Mouse (Mus musculus) testis, adult 2 months (tissue): Measurements from ENCODE around the gene Slc16a13. TPM values are rescaled to one million over a fixed set of nuclear protein-coding genes. Genes with fewer than 3 reads are reported as not detected.
A peak's percentile ranks its signal among the peaks of the same experiment; 100 is the strongest.

Source experiments
- H3K27ac ChIP-seq: fragments of 200-500 bp; 2 replicates; pipeline ENCODE4 v1.5.1; 2012; ENCODE audit warnings: low read depth, low read length; ENCODE audit not compliant: control insufficient read depth, insufficient read depth
- H3K27me3 ChIP-seq: fragments of 200-500 bp; 2 replicates; pipeline ENCODE4 v1.6.1; 2012; ENCODE audit warnings: mild to moderate bottlenecking, low read length, moderate library complexity; ENCODE audit not compliant: control insufficient read depth, insufficient read depth
- H3K36me3 ChIP-seq: fragments of 200-500 bp; 2 replicates; pipeline ENCODE4 v1.6.1; 2012; ENCODE audit warnings: mild to moderate bottlenecking, low read length; ENCODE audit not compliant: control insufficient read depth, insufficient read depth
- H3K4me1 ChIP-seq: fragments of 200-500 bp; 2 replicates; pipeline ENCODE4 v1.6.1; 2012; ENCODE audit warnings: low read length; ENCODE audit not compliant: control insufficient read depth, insufficient read depth
- H3K4me3 ChIP-seq: fragments of 200-500 bp; 2 replicates; pipeline ENCODE4 v1.5.1; 2012; ENCODE audit warnings: low read depth, mild to moderate bottlenecking, low read length, moderate library complexity, mixed read lengths; ENCODE audit not compliant: control insufficient read depth
- CTCF ChIP-seq: fragments of 200-500 bp; IDR thresholded peaks from 2 replicates; pipeline ENCODE4 v1.5.1; 2012; ENCODE audit warnings: low read depth, mild to moderate bottlenecking, inconsistent platforms, low read length, moderate library complexity; ENCODE audit not compliant: control insufficient read depth, insufficient read depth, insufficient replicate concordance
- POLR2A ChIP-seq: fragments of 200-500 bp; IDR thresholded peaks from 2 replicates; pipeline ENCODE4 v1.6.1; 2012; ENCODE audit warnings: low read depth, mild to moderate bottlenecking, inconsistent platforms, low read length, moderate library complexity; ENCODE audit not compliant: control insufficient read depth
- polyA plus RNA-seq: library from polyadenylated mRNA; depleted of rRNA; stranded (reverse); fragments of >200 nt; gene quantifications from 2 replicates; pipeline ENCODE4 v1.2.3, GENCODE M21; 2012; rRNA removed

Gene Slc16a13
- polyA plus RNA-seq, result 2.2 and 3.3 TPM in 2 replicates

DNA sequence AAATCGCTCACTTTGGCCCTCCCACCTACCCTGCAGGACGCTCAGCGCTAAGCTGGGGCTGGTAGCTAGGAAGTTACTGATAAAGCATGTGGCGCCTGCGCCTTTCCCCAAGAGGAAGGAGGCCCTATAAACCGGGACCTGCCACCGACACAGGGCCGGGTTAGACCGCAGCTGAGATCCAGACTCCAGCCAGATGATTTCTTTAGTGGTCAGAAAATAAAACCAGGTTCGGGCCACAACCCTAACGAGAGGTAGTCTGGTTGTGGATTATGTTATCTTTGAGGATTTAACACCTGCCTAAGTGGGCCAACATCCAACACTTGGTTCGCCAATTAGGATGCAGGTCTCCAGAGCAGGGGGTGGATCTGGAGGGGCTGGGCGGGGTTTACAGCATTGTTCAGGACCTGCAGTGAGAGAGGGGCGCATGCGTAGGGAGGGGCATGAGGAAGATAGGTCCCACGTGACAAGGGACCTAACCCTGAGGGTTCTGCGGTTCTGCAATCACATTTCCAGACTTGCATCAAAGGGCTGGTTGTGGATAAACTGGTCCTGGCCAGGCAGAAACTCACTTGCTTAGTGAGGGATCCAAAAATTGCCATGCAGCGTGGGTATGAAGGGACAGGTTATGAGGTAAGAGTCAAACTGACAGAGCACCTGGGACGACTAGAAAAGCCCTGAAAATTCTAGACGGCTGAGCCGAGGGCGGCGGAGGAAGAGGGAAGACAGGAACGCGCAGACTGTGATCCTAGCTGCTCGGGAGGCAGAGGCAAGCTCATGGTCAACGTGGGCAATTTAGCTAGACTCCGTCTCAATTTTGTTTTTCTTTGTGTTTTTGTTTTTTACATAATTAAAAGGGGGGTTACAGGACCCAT is at the start of gene Slc16a13:
Gene Slc16a13, minus strand, starts transcription at position 334 of the 872 bp plus-strand sequence.
- Histone ChIP-seq H3K27me3 (no peaks in the 10 kb centered on the region; the same call in none of the 2 replicates), H3K4me1 (peaks cover 16% of the 10 kb centered on the region), H3K4me3 (peak within 1 kb of the TSS; percentile 82), H3K27ac (peak within 1 kb of the TSS; percentile 84), H3K36me3 (no peaks in the 10 kb centered on the region)
- TF ChIP-seq POLR2A (peak; percentile 71), CTCF (no peak)

DNA sequence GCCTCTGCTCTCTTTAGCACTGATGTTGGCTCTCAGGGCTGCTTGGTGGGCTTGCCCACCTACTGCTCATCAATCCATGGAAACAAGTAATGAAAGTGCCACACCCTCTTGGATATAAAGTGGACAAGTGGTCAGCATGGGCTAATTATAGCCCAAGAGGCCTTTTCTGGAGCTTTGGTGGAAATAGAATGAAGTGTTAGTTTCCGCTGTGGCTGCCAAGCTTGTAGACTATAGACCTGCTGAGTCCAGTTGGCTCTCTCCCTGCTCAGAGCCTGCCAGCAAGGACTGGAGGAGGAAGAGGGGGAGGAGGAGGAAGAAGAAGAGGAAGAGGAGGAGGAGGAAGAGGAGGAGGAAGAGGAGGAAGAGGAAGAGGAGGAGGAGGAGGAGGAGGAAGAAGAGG is 45.5 kb upstream of the Slc16a13 start:
- no peaks in the 10 kb centered on the region for H3K27me3 ChIP-seq
- no peak overlapping the region for H3K4me3 ChIP-seq
- TF ChIP-seq CTCF (no peak), POLR2A (no peak)

GRCm38 (mm10) chr11:70265819-70266218 is 45.0 kb upstream of the Slc16a13 start:
- no peak for TF ChIP-seq CTCF
- no peak for TF ChIP-seq POLR2A
- H3K27me3 ChIP-seq, result no peaks in the 10 kb centered on the region
- no peaks in the 10 kb centered on the region for H3K36me3 ChIP-seq
- H3K4me3 ChIP-seq, result no peak overlapping the region
- H3K27ac ChIP-seq, result no peak overlapping the region
- H3K4me1 ChIP-seq, result no peaks in the 10 kb centered on the region

More for the DNA sequence above, 45.5 kb upstream of the Slc16a13 start:
- Histone ChIP-seq H3K36me3 (no peaks in the 10 kb centered on the region), H3K4me1 (no peaks in the 10 kb centered on the region), H3K27ac (0 out of 2 replicates have a peak overlapping the region, but pooled peaks have one; percentile 49)

DNA sequence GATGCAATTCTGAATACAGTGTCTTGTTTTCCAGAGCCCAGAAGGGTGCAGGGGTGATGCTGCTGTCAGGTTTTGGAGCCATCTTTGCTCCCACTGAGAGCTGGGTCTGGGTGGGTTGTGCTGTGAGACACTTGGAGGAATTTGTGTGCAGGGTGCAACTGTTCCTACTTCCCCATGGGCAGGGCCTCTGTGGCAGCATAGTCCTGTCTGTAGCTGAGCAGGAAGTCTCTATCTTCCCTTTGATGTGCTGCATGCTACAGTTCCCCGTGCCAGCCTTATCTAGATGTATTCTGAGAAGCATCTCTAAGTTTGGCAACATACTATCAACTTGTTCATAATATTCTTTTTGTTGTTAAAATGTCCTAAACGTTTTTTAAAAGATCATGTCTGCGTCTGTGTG is 44.4 kb upstream of the Slc16a13 start:
- Histone ChIP-seq H3K36me3 (no peaks in the 10 kb centered on the region), H3K27me3 (no peaks in the 10 kb centered on the region), H3K27ac (no peak overlapping the region; the same call in 1 of the 2 replicates), H3K4me1 (no peaks in the 10 kb centered on the region), H3K4me3 (no peak overlapping the region)
- no peak for TF ChIP-seq POLR2A
- no peak for TF ChIP-seq CTCF

GRCm38 (mm10) chr11:70259035-70259434 is 38.2 kb upstream of the Slc16a13 start:
- no peaks in the 10 kb centered on the region for H3K36me3 ChIP-seq
- peaks cover 14% of the 10 kb centered on the region for H3K4me1 ChIP-seq
- H3K4me3 ChIP-seq, result no peak overlapping the region
- TF ChIP-seq POLR2A (no peak), CTCF (no peak)
- no peaks in the 10 kb centered on the region for H3K27me3 ChIP-seq
- H3K27ac ChIP-seq, result no peak overlapping the region

GRCm38 (mm10) chr11:70254931-70255531 is 34.2 kb upstream of the Slc16a13 start, which contains the start of gene Alox12:
Gene Alox12, minus strand, starts transcription at chr11:70255353.
- H3K36me3 ChIP-seq, result no peaks in the 10 kb centered on the region
- H3K27me3 ChIP-seq, result no peaks in the 10 kb centered on the region; the same call in 1 of the 2 replicates
- peaks cover 24% of the 10 kb centered on the region for H3K4me1 ChIP-seq
- peak within 1 kb of the TSS; percentile 56 for H3K4me3 ChIP-seq
- TF ChIP-seq CTCF (peak; percentile 32; the same call in 1 of the 2 replicates), POLR2A (no peak)
- H3K27ac ChIP-seq, result no peak within 1 kb of the TSS

DNA sequence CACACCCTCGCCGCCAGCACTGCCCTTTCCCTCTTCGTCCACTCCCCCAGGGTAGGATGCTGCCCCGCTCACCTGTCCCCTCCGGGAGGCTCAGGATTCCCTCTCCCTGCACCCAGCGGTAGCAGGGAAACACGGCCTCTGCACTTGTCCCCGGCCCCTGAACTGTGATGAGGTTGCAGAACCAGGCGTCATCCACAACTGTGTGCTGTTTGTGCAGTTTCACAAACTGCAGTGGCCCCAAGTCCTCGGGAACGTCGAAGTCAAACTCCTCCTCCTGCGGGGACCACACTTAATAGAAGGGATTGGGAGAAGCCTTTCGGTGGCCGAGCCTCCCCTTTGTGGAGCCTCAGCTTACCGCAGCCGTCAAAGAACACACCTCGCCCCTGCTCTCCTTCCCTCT is 33.5 kb upstream of the Slc16a13 start:
- Histone ChIP-seq H3K4me1 (peaks cover 24% of the 10 kb centered on the region), H3K27ac (no peak overlapping the region), H3K4me3 (peak overlapping the region; percentile 25), H3K27me3 (no peaks in the 10 kb centered on the region; the same call in 1 of the 2 replicates), H3K36me3 (no peaks in the 10 kb centered on the region)
- no peak for TF ChIP-seq CTCF
